Mouse (Mus musculus) layer of hippocampus, postnatal 25 days (tissue): Measurements from ENCODE around the gene Rhob. TPM values are rescaled to one million over a fixed set of nuclear protein-coding genes. Genes with fewer than 3 reads are reported as not detected.

Experiments
- DNase-seq, 2 experiments: peaks; one replicate each; pipeline ENCODE4 v3.0.0; 2022; ENCODE audit warnings: mixed read lengths in 2 of 2, low spot score in 1 of 2; ENCODE audit errors: extremely low spot score in 1 of 2
- total RNA-seq, 2 experiments: library from RNA; stranded (reverse); gene quantifications; 2 replicates each; pipeline ENCODE4 v1.2.3; 2021

The Rhob gene
- total RNA-seq, 2 experiments from 2014 or later, result 336 to 418 TPM

DNA sequence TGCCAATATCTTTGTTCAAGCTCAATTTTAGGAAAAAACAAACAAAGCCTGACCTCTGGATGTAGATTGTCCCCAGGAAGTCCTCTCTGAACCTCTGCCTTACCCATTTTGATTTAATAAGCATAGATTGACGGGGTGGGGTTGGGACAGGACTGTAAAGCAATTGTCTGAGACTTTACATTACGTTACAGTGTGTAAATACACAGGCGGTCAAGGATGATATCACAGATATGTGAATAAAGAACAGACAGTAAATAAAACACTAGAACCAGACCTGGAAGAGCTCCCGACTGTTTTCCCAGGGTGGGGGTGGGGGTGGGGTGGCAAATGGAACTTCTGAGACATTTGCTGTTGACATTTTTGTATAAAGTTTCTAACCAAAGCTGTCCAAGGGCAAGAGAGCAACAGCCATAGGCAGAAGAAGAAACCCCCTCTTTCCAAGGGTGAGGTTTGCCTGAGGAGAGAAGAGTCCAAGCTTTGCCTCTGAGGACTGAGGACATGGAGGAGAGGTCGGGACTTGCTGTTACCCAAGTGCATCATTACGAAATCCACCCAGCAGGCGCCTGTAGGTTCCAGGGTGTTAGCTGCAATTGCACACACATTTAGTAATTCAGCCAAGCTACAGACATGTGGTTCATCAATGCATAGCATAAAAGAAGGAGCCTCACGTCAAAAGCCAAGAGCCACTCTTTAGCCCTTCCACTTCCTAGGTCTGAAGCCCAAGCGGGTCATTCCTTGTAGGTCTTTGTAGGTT is 7.3 kb upstream of the Rhob start:
- no peak for DNase-seq

DNA sequence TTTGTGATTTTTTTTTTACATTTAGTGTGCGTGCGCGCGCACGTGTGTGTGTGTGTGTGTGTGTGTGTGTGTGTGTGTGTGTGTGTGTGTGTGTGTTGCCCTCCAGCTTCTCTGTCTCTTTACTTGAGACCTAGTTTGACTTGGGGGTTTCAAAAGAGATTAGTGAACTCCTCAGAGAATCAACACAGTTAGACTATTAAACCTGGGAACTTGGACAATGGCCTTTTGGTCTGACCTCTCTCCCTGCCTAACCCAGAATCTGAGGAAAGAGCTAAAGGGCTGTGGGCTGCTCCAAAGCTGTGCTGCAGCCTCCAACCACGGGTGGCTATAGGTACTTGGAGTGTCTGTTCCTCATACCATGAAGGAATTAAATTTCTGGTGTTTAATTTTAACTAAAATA is 4.3 kb upstream of the Rhob start:
- DNase-seq, result no peak

DNA sequence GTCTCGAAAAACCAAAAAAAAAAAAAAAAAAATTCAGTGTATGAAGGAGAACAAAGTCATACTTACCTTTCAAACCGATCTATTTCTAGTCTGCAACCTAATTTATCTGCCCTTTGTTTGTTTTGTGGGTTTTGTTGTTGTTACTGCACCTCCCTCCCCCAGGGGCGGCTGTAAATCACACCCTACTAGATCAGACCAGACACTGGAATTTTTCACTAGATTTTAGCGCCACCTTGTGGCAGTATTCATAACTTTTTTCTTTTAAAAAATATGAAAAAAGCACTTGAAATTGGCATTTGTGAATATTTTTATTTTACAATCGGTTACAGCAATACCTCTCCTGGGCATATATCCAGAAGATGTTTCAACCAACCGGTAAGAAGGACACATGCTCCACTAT is 2.7 kb upstream of the Rhob start:
- peak in 1 of 2 experiments; percentile 53 for DNase-seq

DNA sequence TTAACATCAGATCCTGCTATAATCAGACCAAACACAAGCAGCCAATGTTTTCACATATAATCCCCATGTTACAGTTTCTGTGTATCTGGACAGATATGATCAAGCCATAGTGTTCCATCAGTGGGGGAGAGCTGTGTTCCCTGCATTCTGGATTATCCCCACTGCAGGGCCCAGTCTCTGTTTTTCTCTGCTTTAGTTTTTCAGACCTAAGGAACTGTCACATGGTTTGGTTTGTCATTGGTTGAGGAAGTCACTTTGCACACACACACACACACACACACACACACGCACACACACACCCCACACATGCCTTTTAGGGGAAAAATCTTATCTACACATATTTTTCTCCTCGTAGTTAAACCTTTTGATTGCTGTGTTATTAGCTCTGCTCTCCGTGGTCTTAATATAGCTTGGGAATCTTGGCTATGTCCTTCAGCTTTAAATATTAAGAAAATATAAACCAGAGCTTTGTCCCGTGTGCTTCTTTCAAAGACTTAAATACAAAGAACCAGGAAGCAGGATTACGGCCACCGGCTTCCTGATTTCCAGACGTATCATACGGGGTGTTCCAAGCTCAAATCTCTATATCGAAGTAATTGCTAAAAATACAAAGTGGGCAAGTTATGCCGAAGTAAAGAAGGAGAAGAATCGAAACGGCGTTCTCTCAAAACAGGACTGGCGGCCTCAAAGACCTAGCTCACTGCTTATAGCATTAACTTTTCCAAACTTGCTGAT is 1.9 kb upstream of the Rhob start:
- DNase-seq, result no peak

DNA sequence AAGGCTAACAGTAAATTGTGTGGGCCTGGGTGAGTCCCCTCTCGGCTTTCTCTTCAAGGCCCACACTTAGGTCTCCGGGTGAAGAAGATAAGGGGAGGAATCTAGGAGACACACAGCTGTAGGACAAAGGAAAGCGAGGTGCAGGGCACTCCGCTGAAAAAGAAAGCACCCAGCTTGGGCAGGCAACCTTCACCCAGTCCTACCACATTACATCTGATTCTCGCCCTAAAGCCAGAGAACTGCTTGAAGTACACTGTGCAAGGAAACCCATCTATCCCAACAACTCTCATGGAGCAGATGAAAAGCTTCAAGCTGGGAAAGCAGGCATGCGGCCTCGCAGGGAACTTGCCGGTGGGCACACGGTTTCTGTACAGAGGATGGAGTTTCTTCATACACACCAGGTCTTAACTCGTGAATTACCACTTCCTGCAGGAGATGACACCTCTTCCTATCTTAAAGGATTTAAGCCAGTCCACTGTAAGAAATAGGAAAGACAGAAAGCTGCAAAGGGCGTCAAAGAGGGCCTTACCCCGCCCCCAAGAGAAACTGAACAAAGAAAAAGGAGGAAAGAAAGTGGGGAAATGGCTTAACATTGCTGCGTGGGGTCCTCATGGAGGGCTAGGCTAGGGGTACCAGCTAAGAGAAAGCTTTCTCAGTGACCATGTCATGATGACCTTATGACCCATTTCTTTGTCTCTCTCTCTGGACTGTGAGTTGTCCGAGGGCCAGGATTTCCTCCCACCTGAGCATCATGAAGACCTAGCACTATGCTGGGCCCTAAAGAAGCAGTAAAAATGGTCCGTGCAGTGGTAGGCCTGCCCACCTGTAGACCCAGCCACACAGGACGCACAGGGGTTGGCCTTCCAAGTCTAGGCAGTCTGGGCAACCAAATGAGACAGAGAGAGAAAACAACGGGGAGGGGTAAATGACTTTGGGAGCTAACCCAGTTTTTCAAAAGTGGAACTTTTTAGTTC is 1.1 kb upstream of the Rhob start:
- no peak for DNase-seq

DNA sequence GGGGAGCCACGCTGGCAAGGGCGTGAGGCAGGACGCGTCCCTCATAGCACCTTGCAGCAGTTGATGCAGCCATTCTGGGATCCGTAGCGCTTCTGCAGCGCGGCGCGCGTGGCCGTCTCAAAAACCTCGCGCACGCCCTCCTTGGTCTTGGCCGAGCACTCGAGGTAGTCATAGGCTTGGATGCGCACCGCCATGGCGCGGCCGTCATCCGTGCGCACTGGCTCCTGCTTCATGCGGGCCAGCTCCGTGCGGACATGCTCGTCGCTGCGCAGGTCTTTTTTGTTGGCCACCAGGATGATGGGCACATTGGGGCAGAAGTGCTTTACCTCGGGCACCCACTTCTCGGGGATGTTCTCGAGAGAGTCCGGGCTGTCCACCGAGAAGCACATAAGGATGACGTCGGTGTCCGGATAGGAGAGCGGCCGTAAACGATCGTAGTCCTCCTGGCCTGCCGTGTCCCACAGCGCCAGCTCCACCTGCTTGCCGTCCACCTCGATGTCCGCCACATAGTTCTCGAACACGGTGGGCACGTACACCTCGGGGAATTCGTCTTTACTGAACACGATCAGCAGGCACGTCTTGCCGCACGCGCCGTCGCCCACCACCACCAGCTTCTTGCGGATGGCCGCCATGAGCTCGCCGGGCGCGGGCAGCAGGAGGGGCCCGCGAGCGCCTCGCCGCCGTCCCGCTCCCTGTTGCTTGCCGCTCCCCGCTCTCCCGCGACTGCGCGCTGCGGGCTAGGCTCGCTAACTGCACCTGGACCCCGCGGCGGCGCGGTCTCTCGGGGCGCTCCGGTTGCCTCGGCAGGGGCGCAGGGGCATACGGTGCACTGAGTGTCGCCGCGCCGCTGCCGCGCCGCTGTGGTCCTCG is 573 bp downstream of the Rhob start:
- DNase-seq, result peak; percentile 52 to 74

DNA sequence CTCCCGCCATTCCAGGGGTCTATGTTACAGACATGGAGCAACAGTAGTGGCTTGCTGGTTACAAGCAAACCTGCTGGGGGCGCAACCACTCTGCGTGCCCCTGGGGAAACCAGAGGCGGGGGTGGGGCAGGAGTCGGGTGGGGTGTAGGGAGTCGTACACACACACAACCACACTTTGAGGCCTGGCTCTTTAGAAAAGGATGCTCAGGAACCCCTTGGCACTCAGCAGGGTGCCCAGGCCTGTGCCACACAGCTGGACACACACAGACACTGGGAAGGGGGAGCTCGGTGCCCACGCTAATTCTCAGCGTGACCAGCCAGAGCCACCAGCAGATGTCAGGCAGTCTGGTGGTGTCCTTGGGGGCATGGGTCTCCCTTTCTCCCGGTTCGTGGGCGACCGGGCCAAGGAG is 1.2 kb downstream of the Rhob start:
- DNase-seq, result peak; percentile 51

DNA sequence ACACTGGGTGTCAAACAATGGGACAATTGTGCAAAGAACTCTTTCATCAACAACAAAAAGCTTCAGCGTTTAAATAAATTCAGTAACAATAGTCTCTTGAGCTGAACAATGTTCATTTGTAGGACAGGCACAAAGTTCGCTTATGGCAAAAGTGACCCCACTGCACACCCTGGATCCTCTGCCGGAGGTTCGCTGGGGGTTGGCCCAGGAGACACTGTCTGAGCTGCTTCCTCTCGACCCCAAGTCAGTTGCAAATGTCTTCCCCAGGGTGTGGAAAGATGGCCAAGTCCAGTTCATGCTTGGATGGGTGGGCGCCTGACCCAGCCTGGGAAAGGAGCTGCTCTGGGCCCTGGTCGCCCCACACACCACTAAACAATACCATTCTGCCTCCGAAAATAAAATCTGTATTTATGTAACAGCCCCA is 1.6 kb downstream of the Rhob start:
- peak in 1 of 2 experiments; percentile 31 for DNase-seq

DNA sequence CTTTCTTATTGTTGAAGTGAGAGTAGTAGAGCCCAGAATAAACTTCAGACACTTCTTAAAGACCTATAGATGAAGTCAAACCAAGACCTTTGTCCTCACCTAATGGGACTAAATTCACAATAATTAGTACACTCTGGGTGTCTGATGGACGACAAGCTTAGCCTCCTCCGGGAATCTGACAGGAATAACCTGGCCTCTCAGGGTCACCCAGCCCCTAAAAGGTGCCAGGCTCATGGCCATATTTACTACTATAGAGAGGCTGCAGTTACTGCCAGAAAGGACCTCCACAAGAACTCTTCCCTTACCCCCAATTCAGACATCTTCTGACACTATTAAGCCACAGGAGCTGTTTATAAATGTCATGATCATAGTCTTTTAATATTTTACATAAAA is 2.5 kb downstream of the Rhob start:
- DNase-seq, result no peak

DNA sequence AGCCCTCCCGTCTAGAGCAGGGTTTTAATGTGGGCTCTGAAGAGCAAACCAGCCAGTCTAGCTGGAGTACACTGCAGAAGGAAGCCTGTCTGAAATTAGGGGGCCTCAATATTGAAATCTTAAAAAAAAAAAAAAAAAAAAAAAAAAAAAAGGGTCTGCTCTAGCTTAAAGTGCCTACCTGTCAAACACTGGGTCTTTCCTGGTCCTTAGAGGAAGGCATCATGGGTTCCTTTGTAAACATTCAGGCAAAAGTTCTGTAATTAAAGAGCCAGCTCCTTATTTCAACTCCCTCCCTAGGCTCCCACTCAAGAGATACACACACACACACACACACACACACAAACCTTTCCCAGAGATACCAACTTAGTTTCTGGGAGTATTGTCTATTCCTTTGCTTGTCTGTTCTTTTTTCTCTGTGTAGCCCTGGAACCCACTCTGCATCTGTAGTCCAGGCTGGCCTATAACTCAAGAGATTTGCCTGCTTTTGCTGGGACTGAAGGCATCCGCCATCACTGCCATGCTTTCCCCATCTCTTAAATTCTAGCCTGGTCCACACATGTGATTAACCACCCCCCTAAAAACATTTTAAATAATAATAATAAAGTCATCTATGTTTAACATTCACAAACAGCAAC is 3.0 kb downstream of the Rhob start:
- no peak for DNase-seq

DNA sequence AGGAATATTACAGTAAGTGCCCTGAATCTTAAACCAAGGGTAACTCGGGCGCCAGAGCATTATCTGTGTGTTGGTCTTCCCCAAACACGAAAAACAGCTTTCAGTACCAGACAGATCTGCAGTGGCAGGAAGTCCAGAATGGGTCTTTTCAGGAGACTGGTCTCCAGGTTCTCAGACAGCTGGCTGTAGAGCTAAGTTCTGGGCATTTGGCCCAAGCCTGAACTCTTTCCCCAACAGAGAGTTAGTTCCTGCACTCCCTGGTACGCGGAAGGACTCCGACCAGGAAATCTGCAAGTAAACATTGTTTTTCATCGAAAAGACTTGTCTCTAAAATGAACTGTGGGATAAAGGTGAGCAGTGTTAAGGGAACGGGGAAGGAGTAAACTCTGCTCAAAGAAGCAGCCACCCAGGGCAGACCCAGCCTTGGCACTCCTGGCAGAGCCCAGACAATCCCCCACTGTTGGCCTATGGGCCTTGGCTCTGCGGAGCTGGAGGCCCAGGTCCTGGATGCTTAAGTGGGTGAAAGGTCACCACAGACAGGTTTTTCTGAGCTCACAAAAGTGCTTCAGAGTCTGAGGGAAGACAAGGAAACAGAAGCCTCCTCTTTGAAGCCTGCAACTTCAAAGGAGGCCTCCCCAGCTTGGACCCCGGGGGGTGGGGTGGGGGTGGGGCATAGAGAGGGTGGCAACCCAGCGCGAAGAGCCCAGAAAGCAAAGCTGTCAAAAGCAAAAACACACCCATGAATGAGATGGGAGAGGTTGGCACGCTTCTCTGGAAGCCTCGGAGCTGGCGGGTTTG is 3.7 kb downstream of the Rhob start:
- DNase-seq, result peak; percentile 36 to 39

DNA sequence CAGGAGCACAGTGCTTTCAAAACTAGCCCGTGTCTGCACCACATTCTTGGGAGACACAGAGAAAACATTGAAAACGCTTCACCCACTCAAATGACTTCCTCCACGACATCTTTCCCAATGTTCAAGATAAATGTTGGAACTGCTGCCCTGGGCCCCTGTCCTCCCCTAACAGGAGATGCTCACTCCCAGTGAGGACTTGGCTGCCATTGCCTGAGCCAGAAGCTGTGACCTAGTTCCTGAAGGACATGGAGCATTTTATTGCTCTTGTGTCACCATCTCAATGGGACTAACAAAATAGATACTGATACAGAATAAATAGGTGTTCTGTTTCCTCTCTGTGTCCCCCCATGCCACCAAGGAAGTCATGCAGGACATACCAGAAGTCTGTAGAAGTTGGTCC is 5.1 kb downstream of the Rhob start:
- DNase-seq, result no peak

DNA sequence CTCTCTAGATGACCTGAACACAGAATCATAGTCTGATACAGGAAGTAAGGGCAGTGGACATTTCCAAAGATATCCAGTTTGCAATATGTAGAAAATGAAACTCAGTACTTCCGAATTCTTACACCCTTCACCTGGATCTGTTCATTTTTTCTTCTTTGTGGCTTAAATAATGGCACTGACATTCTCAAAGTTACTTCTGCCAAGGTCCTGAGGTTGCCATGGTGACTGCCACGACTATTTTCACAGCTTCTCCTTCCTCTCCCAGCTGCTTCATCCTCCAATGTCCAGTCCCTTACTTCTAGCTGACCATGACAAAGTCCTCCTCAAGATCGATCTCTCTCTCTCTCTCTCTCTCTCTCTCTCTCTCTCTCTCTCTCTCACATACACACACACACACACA is 6.4 kb downstream of the Rhob start:
- DNase-seq, result no peak

DNA sequence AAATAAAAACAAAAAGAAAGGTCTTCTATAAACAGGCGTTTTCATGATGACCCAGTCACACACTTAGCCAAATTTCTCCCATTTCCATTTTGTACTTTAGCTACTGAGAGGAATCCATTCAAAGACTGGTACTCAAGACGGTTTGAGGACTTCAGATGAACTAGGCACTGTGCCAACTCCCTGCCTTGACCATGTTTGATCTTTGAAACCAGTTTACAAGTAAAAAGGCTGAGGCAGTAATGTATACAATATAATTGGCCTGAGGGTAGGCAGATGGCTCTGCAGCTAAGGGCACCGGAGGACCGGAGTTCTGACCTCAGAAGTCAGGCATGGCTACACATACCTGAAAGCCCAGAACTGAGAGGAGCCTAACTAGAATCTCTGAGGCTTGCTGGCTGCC is 10.7 kb downstream of the Rhob start:
- no peak for DNase-seq

DNA sequence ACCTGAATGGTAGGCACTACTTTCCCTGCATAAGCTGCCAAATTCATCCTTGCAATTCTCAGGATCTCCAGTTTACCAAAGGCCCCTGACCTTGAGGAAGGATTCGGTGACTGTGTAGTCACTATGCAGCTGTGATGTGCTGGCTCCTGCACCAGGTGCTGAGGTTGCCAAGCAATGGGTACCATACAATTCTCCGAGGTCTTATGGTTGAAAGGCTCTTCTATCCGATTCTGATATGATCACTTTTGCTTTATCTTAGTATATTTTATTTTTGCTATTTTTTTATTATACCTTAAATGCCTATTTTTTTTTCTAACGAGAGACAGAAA is 11.2 kb downstream of the Rhob start:
- no peak for DNase-seq

DNA sequence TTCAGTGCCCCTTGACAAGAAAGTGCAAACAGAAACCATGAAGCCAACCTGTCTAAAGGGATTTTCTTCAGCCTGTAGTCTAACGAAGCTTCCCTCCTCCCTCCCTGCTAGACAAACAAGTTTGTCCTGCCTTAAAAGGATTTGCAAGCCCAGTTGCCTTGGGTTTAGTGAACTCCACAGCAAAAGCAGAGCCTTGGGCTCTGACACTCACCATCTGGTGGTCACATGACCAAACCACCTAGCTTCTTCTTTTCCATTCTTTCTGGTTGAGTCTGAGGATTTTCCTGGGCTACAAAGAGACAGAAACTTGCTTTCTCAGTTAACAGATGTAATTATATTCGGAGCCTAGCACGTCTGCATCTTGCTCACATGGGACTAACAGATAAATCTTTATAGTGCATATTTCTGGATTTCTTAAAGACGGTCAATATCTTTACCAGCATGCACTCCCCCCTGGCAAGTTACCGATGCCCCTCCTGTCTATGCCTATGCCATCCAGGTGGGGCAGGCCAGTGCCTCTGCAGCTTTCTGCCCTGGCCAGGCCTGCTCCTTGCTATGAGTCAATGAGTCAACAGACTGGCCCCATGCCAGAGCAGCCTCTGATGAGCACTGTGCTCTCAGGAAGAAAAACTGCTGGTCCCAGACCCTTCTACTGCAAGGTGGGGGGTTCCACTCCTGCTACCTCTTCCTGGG is 11.7 kb downstream of the Rhob start:
- DNase-seq, result peak in 1 of 2 experiments; percentile 42

DNA sequence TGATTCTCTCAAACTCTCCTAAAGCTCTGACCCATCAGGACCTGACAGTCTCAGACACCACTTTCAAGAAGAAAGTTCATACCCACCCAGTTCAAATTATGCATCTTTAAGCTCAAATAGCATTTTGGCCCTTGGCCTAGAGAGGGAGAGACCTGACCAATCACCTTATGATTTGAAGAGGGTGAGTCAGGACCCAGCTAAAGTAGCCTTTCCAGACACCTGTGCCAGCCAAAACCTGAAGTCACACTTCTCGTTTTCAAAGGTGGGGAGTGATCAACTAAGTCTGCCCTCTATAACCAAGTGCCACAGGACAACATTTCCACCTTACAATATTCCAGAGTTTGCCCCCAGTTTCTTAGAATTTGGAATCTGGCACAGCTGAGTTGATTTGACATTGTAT is 12.5 kb downstream of the Rhob start:
- no peak for DNase-seq

DNA sequence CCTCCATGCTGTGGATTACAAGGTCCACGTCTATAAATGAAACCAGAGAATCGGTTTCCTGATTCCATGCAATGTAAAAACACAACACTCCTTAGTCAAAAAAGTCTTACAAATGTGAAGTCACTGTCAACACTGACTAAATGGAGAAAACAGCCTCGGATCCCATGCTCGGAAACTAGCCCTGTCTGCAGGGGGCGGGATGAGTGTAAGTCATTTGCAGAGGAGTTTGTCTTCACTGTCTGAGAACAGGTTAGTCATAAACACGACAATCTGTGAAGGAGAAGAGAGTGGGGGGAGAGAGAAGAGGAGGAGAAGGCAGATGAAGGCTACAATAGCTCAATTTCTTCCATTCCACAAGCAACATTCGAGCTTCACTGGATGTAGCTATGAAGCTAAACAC is 14.6 kb downstream of the Rhob start:
- DNase-seq, result no peak
